Mouse (Mus musculus): ENCODE data around the gene Hormad2. TPM values are rescaled to one million over a fixed set of nuclear protein-coding genes. Genes with fewer than 3 reads are reported as not detected.

Hormad2 gene
- polyA plus RNA-seq, 1 experiment from 2014 or later = 0.35 TPM

DNA sequence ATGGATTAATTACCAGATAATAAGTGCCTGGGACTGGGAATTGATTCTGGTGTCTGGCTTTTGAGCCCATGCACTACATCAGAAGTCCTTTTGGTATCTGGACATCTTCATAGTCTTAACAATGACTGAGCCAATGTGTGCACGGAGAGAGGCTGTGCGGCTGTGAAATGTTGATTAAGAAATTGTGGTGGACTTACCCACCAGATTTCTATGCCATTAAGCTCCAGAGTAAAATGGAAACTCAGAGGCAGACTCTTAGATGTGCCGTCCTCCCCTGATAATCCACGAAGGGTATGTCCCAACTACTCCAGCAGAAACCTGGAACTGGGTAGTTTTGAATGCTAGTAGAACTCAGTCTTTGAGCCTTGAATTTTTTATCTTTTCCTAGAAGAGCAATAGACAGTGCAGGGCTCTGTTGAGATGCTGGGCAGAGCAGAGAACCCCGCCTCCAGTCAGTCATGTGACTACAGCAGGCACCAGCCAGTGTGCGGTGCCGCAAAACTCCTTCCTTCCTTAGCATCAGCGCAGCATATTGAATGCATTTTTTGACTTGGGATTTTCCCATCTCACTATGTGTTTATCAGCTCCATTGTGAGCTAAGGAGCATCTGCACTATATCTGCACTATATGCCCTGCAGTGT lies 14.1 kb upstream of the Hormad2 start:
- H3K4me3 ChIP-seq (ENCODE audit: low read length) = no peak overlapping the region
- H3K9ac ChIP-seq (ENCODE audit: low read length) = no peak overlapping the region
- H3K27me3 ChIP-seq (ENCODE audit: control insufficient read depth, insufficient read depth, low read depth, low read length) = no peaks in the 10 kb centered on the region
- H3K4me1 ChIP-seq (replicated peaks; ENCODE audit: control insufficient read depth, insufficient read depth, low read length) = no peaks in the 10 kb centered on the region
- ATAC-seq (ENCODE audit: low read depth) = no peak
- no peak overlapping the region for H3K4me2 ChIP-seq (ENCODE audit: low read depth, low read length)
- H3K27ac ChIP-seq (ENCODE audit: low read length) = no peak overlapping the region
- H3K36me3 ChIP-seq (ENCODE audit: control insufficient read depth, insufficient read depth, low read length) = no peaks in the 10 kb centered on the region
- H3K9me3 ChIP-seq (ENCODE audit: control insufficient read depth, low read length) = no peaks in the 10 kb centered on the region
- 66% methylated on average over 8 of the region's 8 CpGs for WGBS

DNA sequence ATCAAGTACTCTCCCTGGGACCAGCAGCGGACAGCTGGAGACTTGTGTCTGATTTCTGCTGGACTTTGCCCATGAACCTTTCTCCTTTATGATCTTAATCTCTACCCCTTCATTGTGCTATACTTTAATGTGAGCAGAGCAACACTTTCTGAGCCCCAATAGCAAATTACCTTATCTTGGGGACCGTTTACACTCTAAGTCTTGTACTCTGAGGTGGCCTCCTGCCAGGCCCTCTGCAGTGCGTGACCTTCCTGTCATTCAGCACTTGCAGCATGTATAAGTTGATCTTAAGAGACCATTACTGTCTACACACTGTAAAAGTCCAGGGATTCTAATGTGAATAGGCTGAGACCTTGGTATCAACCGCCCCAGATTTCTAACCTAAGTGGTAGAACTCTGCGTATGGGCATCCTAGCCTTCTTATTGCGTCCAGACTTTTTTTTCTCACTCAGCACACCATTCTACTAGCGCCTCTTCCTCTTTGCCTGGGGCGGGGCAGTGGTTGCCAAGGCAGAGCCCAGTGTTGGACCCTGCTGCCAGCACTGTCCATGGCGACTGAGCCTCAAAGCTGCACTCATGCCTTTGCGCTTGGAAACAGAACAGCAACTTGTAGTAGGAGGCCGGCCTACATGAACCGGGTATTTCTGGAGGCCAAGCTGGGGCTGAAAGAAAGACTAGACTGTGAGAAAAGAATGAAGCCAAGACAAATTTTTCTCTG lies 11.7 kb upstream of the Hormad2 start:
- no peak for ATAC-seq (ENCODE audit: low read depth)
- WGBS = 69% methylated on average over 12 of the region's 12 CpGs
- no peaks in the 10 kb centered on the region for H3K27me3 ChIP-seq (ENCODE audit: control insufficient read depth, insufficient read depth, low read depth, low read length)
- H3K36me3 ChIP-seq (ENCODE audit: control insufficient read depth, insufficient read depth, low read length) = no peaks in the 10 kb centered on the region
- no peak overlapping the region for H3K4me2 ChIP-seq (ENCODE audit: low read depth, low read length)
- H3K9ac ChIP-seq (ENCODE audit: low read length) = no peak overlapping the region
- H3K9me3 ChIP-seq (ENCODE audit: control insufficient read depth, low read length) = no peaks in the 10 kb centered on the region
- no peak overlapping the region for H3K27ac ChIP-seq (ENCODE audit: low read length)
- no peaks in the 10 kb centered on the region for H3K4me1 ChIP-seq (replicated peaks; ENCODE audit: control insufficient read depth, insufficient read depth, low read length)
- no peak overlapping the region for H3K4me3 ChIP-seq (ENCODE audit: low read length)

GRCm38 (mm10) chr11:4451116-4451515 lies 10.2 kb upstream of the Hormad2 start:
- no peak overlapping the region for H3K9ac ChIP-seq (ENCODE audit: low read length)
- H3K36me3 ChIP-seq (ENCODE audit: control insufficient read depth, insufficient read depth, low read length) = no peaks in the 10 kb centered on the region
- no peak overlapping the region for H3K4me3 ChIP-seq (ENCODE audit: low read length)
- H3K27ac ChIP-seq (ENCODE audit: low read length) = no peak overlapping the region
- H3K4me1 ChIP-seq (replicated peaks; ENCODE audit: control insufficient read depth, insufficient read depth, low read length) = no peaks in the 10 kb centered on the region
- H3K4me2 ChIP-seq (ENCODE audit: low read depth, low read length) = no peak overlapping the region
- no peaks in the 10 kb centered on the region for H3K9me3 ChIP-seq (ENCODE audit: control insufficient read depth, low read length)
- no peak for ATAC-seq (ENCODE audit: low read depth)
- 14% methylated on average over 9 of the region's 9 CpGs for WGBS
- no peaks in the 10 kb centered on the region for H3K27me3 ChIP-seq (ENCODE audit: control insufficient read depth, insufficient read depth, low read depth, low read length)

- Histone ChIP-seq H3K9me3 (ENCODE audit: control insufficient read depth, low read length) (no peaks in the 10 kb centered on the region), H3K27me3 (ENCODE audit: control insufficient read depth, insufficient read depth, low read depth, low read length) (no peaks in the 10 kb centered on the region), H3K4me2 (ENCODE audit: low read depth, low read length) (no peak overlapping the region), H3K36me3 (ENCODE audit: control insufficient read depth, insufficient read depth, low read length) (no peaks in the 10 kb centered on the region), H3K9ac (ENCODE audit: low read length) (no peak overlapping the region), H3K4me3 (ENCODE audit: low read length) (no peak overlapping the region), H3K27ac (ENCODE audit: low read length) (no peak overlapping the region), H3K4me1 (replicated peaks; ENCODE audit: control insufficient read depth, insufficient read depth, low read length) (no peaks in the 10 kb centered on the region)
- ATAC-seq (ENCODE audit: low read depth) = no peak
- 89% methylated on average over 9 of the region's 9 CpGs for WGBS
These were observed 5.4 kb upstream of the Hormad2 start for GRCm38 (mm10) chr11:4446195-4446868.

- H3K27ac ChIP-seq (ENCODE audit: low read length) = no peak overlapping the region
- H3K27me3 ChIP-seq (ENCODE audit: control insufficient read depth, insufficient read depth, low read depth, low read length) = no peaks in the 10 kb centered on the region
- H3K4me1 ChIP-seq (replicated peaks; ENCODE audit: control insufficient read depth, insufficient read depth, low read length) = no peaks in the 10 kb centered on the region
- H3K9ac ChIP-seq (ENCODE audit: low read length) = no peak overlapping the region
- no peaks in the 10 kb centered on the region for H3K36me3 ChIP-seq (ENCODE audit: control insufficient read depth, insufficient read depth, low read length)
- 42% methylated on average over 1 of the region's 1 CpGs for WGBS
- no peak for ATAC-seq (ENCODE audit: low read depth)
- H3K4me2 ChIP-seq (ENCODE audit: low read depth, low read length) = no peak overlapping the region
- H3K9me3 ChIP-seq (ENCODE audit: control insufficient read depth, low read length) = no peaks in the 10 kb centered on the region
- H3K4me3 ChIP-seq (ENCODE audit: low read length) = no peak overlapping the region
These were observed 1.4 kb upstream of the Hormad2 start for GRCm38 (mm10) chr11:4442280-4442679.

GRCm38 (mm10) chr11:4438211-4438610 lies 2.7 kb downstream of the Hormad2 start:
- H3K9ac ChIP-seq (ENCODE audit: low read length) = no peak overlapping the region
- no peaks in the 10 kb centered on the region for H3K4me1 ChIP-seq (replicated peaks; ENCODE audit: control insufficient read depth, insufficient read depth, low read length)
- H3K9me3 ChIP-seq (ENCODE audit: control insufficient read depth, low read length) = no peaks in the 10 kb centered on the region
- no peak overlapping the region for H3K4me3 ChIP-seq (ENCODE audit: low read length)
- 59% methylated on average over 2 of the region's 2 CpGs for WGBS
- no peak overlapping the region for H3K27ac ChIP-seq (ENCODE audit: low read length)
- H3K4me2 ChIP-seq (ENCODE audit: low read depth, low read length) = no peak overlapping the region
- ATAC-seq (ENCODE audit: low read depth) = no peak
- no peaks in the 10 kb centered on the region for H3K36me3 ChIP-seq (ENCODE audit: control insufficient read depth, insufficient read depth, low read length)
- no peaks in the 10 kb centered on the region for H3K27me3 ChIP-seq (ENCODE audit: control insufficient read depth, insufficient read depth, low read depth, low read length)

- no peak for ATAC-seq (ENCODE audit: low read depth)
- Histone ChIP-seq H3K27me3 (ENCODE audit: control insufficient read depth, insufficient read depth, low read depth, low read length) (no peaks in the 10 kb centered on the region), H3K9ac (ENCODE audit: low read length) (no peak overlapping the region), H3K4me2 (ENCODE audit: low read depth, low read length) (no peak overlapping the region), H3K4me3 (ENCODE audit: low read length) (no peak overlapping the region), H3K36me3 (ENCODE audit: control insufficient read depth, insufficient read depth, low read length) (no peaks in the 10 kb centered on the region), H3K9me3 (ENCODE audit: control insufficient read depth, low read length) (no peaks in the 10 kb centered on the region), H3K27ac (ENCODE audit: low read length) (no peak overlapping the region), H3K4me1 (replicated peaks; ENCODE audit: control insufficient read depth, insufficient read depth, low read length) (no peaks in the 10 kb centered on the region)
- 83% methylated on average over 1 of the region's 1 CpGs for WGBS
These were observed 3.6 kb downstream of the Hormad2 start for GRCm38 (mm10) chr11:4437318-4437717.

DNA sequence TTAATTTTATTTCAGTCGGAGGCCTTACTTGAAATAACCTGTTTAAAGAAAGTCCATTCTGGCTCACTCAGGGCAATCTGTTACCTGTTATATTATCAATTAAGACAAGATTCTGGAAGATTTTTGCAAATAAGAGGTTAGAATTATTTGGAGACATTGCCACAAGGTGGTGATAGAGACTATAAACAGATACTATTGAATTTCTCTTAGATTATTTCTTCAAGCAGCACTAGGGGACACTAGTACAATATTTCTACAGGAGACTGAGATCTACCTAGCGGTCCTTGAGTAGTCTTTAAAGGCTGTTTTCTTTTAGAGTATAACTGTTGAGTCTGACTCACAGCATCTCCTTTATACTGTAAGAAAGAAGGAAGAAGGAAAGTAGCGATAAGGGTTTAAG lies 4.3 kb downstream of the Hormad2 start:
- Histone ChIP-seq H3K27ac (ENCODE audit: low read length) (no peak overlapping the region), H3K36me3 (ENCODE audit: control insufficient read depth, insufficient read depth, low read length) (no peaks in the 10 kb centered on the region), H3K4me2 (ENCODE audit: low read depth, low read length) (no peak overlapping the region), H3K4me3 (ENCODE audit: low read length) (no peak overlapping the region), H3K4me1 (replicated peaks; ENCODE audit: control insufficient read depth, insufficient read depth, low read length) (no peaks in the 10 kb centered on the region), H3K9me3 (ENCODE audit: control insufficient read depth, low read length) (no peaks in the 10 kb centered on the region), H3K9ac (ENCODE audit: low read length) (no peak overlapping the region), H3K27me3 (ENCODE audit: control insufficient read depth, insufficient read depth, low read depth, low read length) (no peaks in the 10 kb centered on the region)
- WGBS = 76% methylated on average over 3 of the region's 3 CpGs
- ATAC-seq (ENCODE audit: low read depth) = no peak

- H3K27me3 ChIP-seq (ENCODE audit: control insufficient read depth, insufficient read depth, low read depth, low read length) = no peaks in the 10 kb centered on the region
- no peak overlapping the region for H3K9ac ChIP-seq (ENCODE audit: low read length)
- no peak for ATAC-seq (ENCODE audit: low read depth)
- H3K36me3 ChIP-seq (ENCODE audit: control insufficient read depth, insufficient read depth, low read length) = no peaks in the 10 kb centered on the region
- no peak overlapping the region for H3K27ac ChIP-seq (ENCODE audit: low read length)
- H3K4me1 ChIP-seq (replicated peaks; ENCODE audit: control insufficient read depth, insufficient read depth, low read length) = no peaks in the 10 kb centered on the region
- H3K9me3 ChIP-seq (ENCODE audit: control insufficient read depth, low read length) = no peaks in the 10 kb centered on the region
- 61% methylated on average over 4 of the region's 4 CpGs for WGBS
- H3K4me2 ChIP-seq (ENCODE audit: low read depth, low read length) = no peak overlapping the region
- no peak overlapping the region for H3K4me3 ChIP-seq (ENCODE audit: low read length)
These were observed 6.4 kb downstream of the Hormad2 start for GRCm38 (mm10) chr11:4434461-4434860.

Measured in lung, embryonic 16.5 days (tissue).